Mouse (Mus musculus) forebrain, embryonic 10.5 days (tissue): ENCODE measurements around the gene Ilf3. TPM values are rescaled to one million over a fixed set of nuclear protein-coding genes. Genes with fewer than 3 reads are reported as not detected.

Source experiments
- DNase-seq: peaks from one replicate; pipeline ENCODE4 v3.0.0-alpha.2; 2017; ENCODE audit warnings: low spot score; ENCODE audit errors: extremely low spot score
- H3K27ac ChIP-seq: fragments of 300-500 bp; sonication (generic); 2 replicates; pipeline ENCODE4 v1.5.1; 2016; ENCODE audit warnings: mild to moderate bottlenecking
- H3K27me3 ChIP-seq: fragments of 300-500 bp; sonication (generic); 2 replicates; pipeline ENCODE4 v1.6.1; 2016; ENCODE audit warnings: mild to moderate bottlenecking; ENCODE audit not compliant: poor library complexity, severe bottlenecking
- H3K36me3 ChIP-seq: fragments of 300-500 bp; sonication (generic); replicated peaks from 2 replicates; pipeline ENCODE4 v1.6.1; 2016; ENCODE audit warnings: mild to moderate bottlenecking, moderate library complexity
- H3K4me1 ChIP-seq: fragments of 300-500 bp; sonication (generic); 2 replicates; pipeline ENCODE4 v1.6.1; 2016
- H3K4me3 ChIP-seq: fragments of 300-500 bp; sonication (generic); 2 replicates; pipeline ENCODE4 v1.5.1; 2016; ENCODE audit warnings: mild to moderate bottlenecking, moderate library complexity
- H3K9me3 ChIP-seq: fragments of 300-500 bp; sonication (generic); 2 replicates; pipeline ENCODE4 v1.6.1; 2016; ENCODE audit warnings: mild to moderate bottlenecking, moderate library complexity
- WGBS: fragments of 180-500 bp; shearing (Covaris S2); methylation state at CpG from one replicate; pipeline ENCODE4 v1.1.7; 2016; 5-methylcytosine and 5-hydroxymethylcytosine counted together
- polyA plus RNA-seq: library from polyadenylated mRNA; unstranded; fragments of >200 nt; fragmentation: Nextera tagmentation; extraction: Ambion mirVana; gene quantifications from 2 replicates; pipeline ENCODE4 v1.2.1, GENCODE M21; 2016

Gene Ilf3
- polyA plus RNA-seq, 1 experiment from 2014 or later = 328 TPM

DNA sequence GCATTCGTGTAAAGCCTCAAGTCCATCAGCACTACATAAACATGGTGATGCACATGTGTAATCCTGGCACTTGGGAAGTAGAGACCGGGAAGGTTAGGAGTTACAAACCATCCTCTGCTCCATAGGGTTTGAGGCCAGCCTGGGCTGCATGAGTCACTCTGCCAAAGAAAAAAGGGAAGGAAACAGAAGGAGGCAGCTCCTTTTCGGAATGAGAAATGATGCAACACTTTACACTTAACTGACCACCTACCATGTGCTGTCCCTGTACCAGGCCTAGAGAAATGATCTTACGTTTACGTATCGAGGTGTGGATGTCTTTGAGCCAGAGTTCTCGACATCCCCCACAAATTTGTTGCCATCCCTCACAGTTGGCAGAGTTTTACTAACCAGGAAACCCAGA is 85.3 kb downstream of the Ilf3 start:
- H3K4me1 ChIP-seq = peaks cover 9% of the 10 kb centered on the region
- no peaks in the 10 kb centered on the region for H3K9me3 ChIP-seq
- no peak overlapping the region for H3K27ac ChIP-seq
- H3K27me3 ChIP-seq = no peaks in the 10 kb centered on the region
- 92% methylated on average over 7 of the region's 7 CpGs for WGBS
- no peak overlapping the region for H3K4me3 ChIP-seq
- no peak for DNase-seq
- peaks cover 6% of the 10 kb centered on the region for H3K36me3 ChIP-seq

DNA sequence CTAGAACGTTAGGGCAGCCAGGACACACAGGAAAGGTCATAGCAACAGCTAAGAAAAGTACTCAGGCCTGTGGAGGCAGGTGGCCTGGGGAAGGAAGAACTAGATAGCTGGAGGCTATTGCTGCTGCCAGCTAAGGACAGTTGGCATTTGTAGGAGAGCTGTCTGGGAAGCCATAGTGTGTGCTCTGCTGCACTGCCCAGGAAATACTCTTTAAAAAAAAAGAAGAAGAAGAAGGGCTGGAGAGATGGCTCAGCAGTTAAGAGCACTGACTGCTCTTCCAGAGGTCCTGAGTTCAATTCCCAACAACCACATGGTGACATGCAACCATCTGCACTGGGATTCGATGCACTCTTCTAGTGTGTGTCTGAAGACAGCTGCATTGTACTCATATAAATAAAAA is 85.8 kb downstream of the Ilf3 start:
- DNase-seq = no peak
- H3K4me1 ChIP-seq = peaks cover 9% of the 10 kb centered on the region
- no peaks in the 10 kb centered on the region for H3K27me3 ChIP-seq
- no peak overlapping the region for H3K4me3 ChIP-seq
- H3K9me3 ChIP-seq = no peaks in the 10 kb centered on the region
- H3K36me3 ChIP-seq = peaks cover 11% of the 10 kb centered on the region
- WGBS = 89% methylated on average over 2 of the region's 2 CpGs
- no peak overlapping the region for H3K27ac ChIP-seq

DNA sequence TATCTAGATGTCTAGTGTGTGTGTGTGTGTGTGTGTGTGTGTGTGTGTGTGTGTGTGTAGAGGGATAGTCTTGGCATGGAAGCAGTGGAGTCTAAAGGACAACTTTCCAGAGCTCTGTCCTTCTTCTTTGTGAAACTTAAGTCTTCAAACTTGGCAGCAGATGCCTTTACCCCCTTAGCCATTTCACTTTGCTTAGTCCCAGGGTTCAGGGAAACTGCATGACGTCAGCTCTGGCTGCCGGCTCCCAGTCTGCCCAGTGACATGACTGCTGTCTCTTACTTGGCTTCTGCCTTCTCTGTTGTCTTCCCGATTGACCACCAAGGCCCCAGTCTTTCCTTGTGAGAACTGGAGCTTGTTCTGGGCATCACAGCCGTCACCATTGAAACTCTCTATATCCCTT is 86.9 kb downstream of the Ilf3 start:
- peaks cover 9% of the 10 kb centered on the region for H3K4me1 ChIP-seq
- no peaks in the 10 kb centered on the region for H3K27me3 ChIP-seq
- no peak for DNase-seq
- no peak overlapping the region for H3K27ac ChIP-seq
- H3K9me3 ChIP-seq = no peaks in the 10 kb centered on the region
- WGBS = 83% methylated on average over 4 of the region's 4 CpGs
- H3K4me3 ChIP-seq = no peak overlapping the region
- peaks cover 19% of the 10 kb centered on the region for H3K36me3 ChIP-seq

Other genes with a start within 250 kb of the Ilf3 start
- gene Tyk2, start 236.6 kb upstream of the Ilf3 start, polyA plus RNA-seq = 12.6 and 13.4 TPM in 2 replicates
- gene Cdc37, start 217.9 kb upstream of the Ilf3 start, polyA plus RNA-seq = 351 and 371 TPM in 2 replicates
- 3.8 and 4.3 TPM in 2 replicates for gene Pde4a, start 202.2 kb upstream of the Ilf3 start, polyA plus RNA-seq
- gene Keap1, start 128.5 kb upstream of the Ilf3 start, polyA plus RNA-seq = 46.7 and 48.6 TPM in 2 replicates
- 0.07 and 0.10 TPM in 2 replicates for gene S1pr5, start 119.4 kb upstream of the Ilf3 start, polyA plus RNA-seq
- 45.2 and 48.5 TPM in 2 replicates for gene Atg4d, start 102.6 kb upstream of the Ilf3 start, polyA plus RNA-seq
- gene Kri1, start 79.9 kb upstream of the Ilf3 start, polyA plus RNA-seq = 18.3 and 18.8 TPM in 2 replicates
- 40.4 and 42.9 TPM in 2 replicates for gene Cdkn2d, start 76.5 kb upstream of the Ilf3 start, polyA plus RNA-seq
- 6.3 and 8.5 TPM in 2 replicates for gene Ap1m2, start 55.5 kb upstream of the Ilf3 start, polyA plus RNA-seq
- 62.6 and 71.5 TPM in 2 replicates for gene Slc44a2, start 47.2 kb upstream of the Ilf3 start, polyA plus RNA-seq
- 71.7 and 74.0 TPM in 2 replicates for gene Qtrt1, start 44.0 kb downstream of the Ilf3 start, polyA plus RNA-seq
- gene Dnm2, start 57.0 kb downstream of the Ilf3 start, polyA plus RNA-seq = 65.9 and 66.3 TPM in 2 replicates
- 116 and 119 TPM in 2 replicates for gene Tmed1, start 142.4 kb downstream of the Ilf3 start, polyA plus RNA-seq
- gene AB124611, start 158.3 kb downstream of the Ilf3 start, polyA plus RNA-seq = 4.4 and 5.1 TPM in 2 replicates
- gene Carm1, start 179.0 kb downstream of the Ilf3 start, polyA plus RNA-seq = 58.3 and 59.8 TPM in 2 replicates
- gene Timm29, start 224.9 kb downstream of the Ilf3 start, polyA plus RNA-seq = 31.4 and 32.3 TPM in 2 replicates
- gene Yipf2, start 225.0 kb downstream of the Ilf3 start, polyA plus RNA-seq = 19.0 and 20.4 TPM in 2 replicates
- 147 and 149 TPM in 2 replicates for gene Smarca4, start 248.3 kb downstream of the Ilf3 start, polyA plus RNA-seq